Comparison of ENCODE assay signal across 9 mouse cellular contexts in the genomic region with DNA sequence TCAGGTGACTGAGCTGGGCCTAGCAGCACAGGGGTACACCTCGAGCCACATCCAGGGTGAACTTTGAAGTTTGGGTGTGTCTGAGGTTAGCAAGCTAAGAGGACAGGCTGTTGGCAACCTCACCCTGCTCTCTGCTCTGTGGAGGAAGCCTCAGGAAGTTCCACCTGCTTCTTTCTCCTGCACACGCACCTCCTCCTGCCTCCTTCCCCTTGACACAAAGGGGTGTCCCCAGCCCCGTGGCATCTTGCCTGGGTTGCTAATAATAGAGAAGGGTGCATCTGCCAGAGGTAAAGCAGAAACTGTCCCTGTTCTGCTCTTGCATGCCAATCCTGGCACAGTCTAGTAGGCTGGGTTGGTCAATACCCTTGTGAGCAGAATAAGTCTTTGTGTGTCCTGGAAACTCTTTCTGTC.
DNase-seq lines count a peak whose midpoint lies in the region; ATAC-seq lines count a peak whose summit lies in the region.
"Had no signal": no experiment of that assay in that cellular context is flagged by ENCODE, and none has a peak within 500 bp of the region (broad histone marks: within the 10 kb centered on the region; RNA-seq: fewer than 3 reads in every experiment).

No protein-coding gene starts in this region.

- no peak overlapping the region for H3K27ac ChIP-seq in heart, embryonic 12.5 days (ENCODE audit: poor library complexity, severe bottlenecking)
- 0 out of 2 replicates have a peak overlapping the region, but pooled peaks have one; percentile 29 for H3K27ac ChIP-seq in heart, embryonic 10.5 days
- H3K27ac ChIP-seq in macrophage = peak overlapping the region; percentile 17; the same call in 1 of the 2 replicates
- no peak overlapping the region for H3K27ac ChIP-seq in embryonic facial prominence, embryonic 10.5 days (replicated peaks)
- H3K27ac ChIP-seq in hindbrain, embryonic 12.5 days = no peak overlapping the region
- H3K27ac ChIP-seq: embryonic facial prominence, embryonic 13.5 days had no signal

- H3K4me2 ChIP-seq in heart, embryonic 12.5 days = no peak overlapping the region
- no peak overlapping the region for H3K4me2 ChIP-seq in hindbrain, embryonic 12.5 days (replicated peaks)
- H3K4me2 ChIP-seq: embryonic facial prominence, embryonic 13.5 days had no signal

- peaks cover 44% of the 10 kb centered on the region for H3K4me1 ChIP-seq in heart, embryonic 12.5 days (replicated peaks)
- H3K4me1 ChIP-seq in heart, embryonic 10.5 days = peaks cover 41% of the 10 kb centered on the region
- H3K4me1 ChIP-seq in embryonic facial prominence, embryonic 10.5 days = peaks cover 33% of the 10 kb centered on the region
- peaks cover 19% of the 10 kb centered on the region for H3K4me1 ChIP-seq in hindbrain, embryonic 12.5 days

- H3K79me2 ChIP-seq in macrophage (ENCODE audit: inconsistent target) = peaks cover 90% of the 10 kb centered on the region

- DNase-seq in heart, adult 11 months = peak; percentile 98
- DNase-seq in heart, embryonic 10.5 days (ENCODE audit: low spot score) = no peak
- no peak for DNase-seq in embryonic facial prominence, embryonic 10.5 days (ENCODE audit: low spot score)
- DNase-seq in urinary bladder, adult 18-20 months (ENCODE audit: low spot score in 2 of 2) = no peak

- no peak overlapping the region for H3K4me3 ChIP-seq in heart, embryonic 12.5 days
- no peak overlapping the region for H3K4me3 ChIP-seq in heart, embryonic 10.5 days
- H3K4me3 ChIP-seq in macrophage (ENCODE audit: inconsistent target) = no peak overlapping the region
- no peak overlapping the region for H3K4me3 ChIP-seq in embryonic facial prominence, embryonic 10.5 days
- H3K4me3 ChIP-seq in hindbrain, embryonic 12.5 days = no peak overlapping the region
- H3K4me3 ChIP-seq: embryonic facial prominence, embryonic 13.5 days had no signal

- H3K9me3 ChIP-seq in heart, embryonic 12.5 days (replicated peaks) = 0 out of 2 replicates have a peak, but pooled peaks cover 6% of the 10 kb centered on the region
- no peaks in the 10 kb centered on the region for H3K9me3 ChIP-seq in heart, embryonic 10.5 days
- H3K9me3 ChIP-seq in embryonic facial prominence, embryonic 10.5 days = no peaks in the 10 kb centered on the region
- H3K9me3 ChIP-seq in hindbrain, embryonic 12.5 days (replicated peaks) = no peaks in the 10 kb centered on the region
- H3K9me3 ChIP-seq: embryonic facial prominence, embryonic 13.5 days had no signal

- ATAC-seq in heart, embryonic 12.5 days (ENCODE audit: insufficient number of reproducible peaks, low FRiP score) = no peak
- peak; percentile 61 for ATAC-seq in activated CD4-positive, CD25-positive, alpha-beta regulatory T cell, adult 4 months
- no peak for ATAC-seq in hindbrain, embryonic 12.5 days (ENCODE audit: low FRiP score)

- WGBS in heart, embryonic 12.5 days = 56% methylated on average over 3 of the region's 3 CpGs
- WGBS in heart, embryonic 10.5 days = 66% methylated on average over 3 of the region's 3 CpGs
- 39% methylated on average over 3 of the region's 3 CpGs for WGBS in macrophage (ENCODE audit: missing documents)
- 75% methylated on average over 3 of the region's 3 CpGs for WGBS in embryonic facial prominence, embryonic 10.5 days
- WGBS in hindbrain, embryonic 12.5 days = 83% methylated on average over 3 of the region's 3 CpGs

- H3K9ac ChIP-seq in heart, embryonic 12.5 days = no peak overlapping the region
- H3K9ac ChIP-seq in hindbrain, embryonic 12.5 days = no peak overlapping the region
- H3K9ac ChIP-seq: embryonic facial prominence, embryonic 13.5 days had no signal

- no peaks in the 10 kb centered on the region for H3K27me3 ChIP-seq in heart, embryonic 12.5 days (replicated peaks)
- H3K27me3 ChIP-seq in heart, embryonic 10.5 days (ENCODE audit: insufficient read depth, poor library complexity, severe bottlenecking) = no peaks in the 10 kb centered on the region
- H3K27me3 ChIP-seq in embryonic facial prominence, embryonic 10.5 days (replicated peaks; ENCODE audit: low read depth, poor library complexity, severe bottlenecking) = no peaks in the 10 kb centered on the region
- no peaks in the 10 kb centered on the region for H3K27me3 ChIP-seq in hindbrain, embryonic 12.5 days
- H3K27me3 ChIP-seq: embryonic facial prominence, embryonic 13.5 days had no signal

- no peaks in the 10 kb centered on the region for H3K36me3 ChIP-seq in heart, embryonic 12.5 days
- no peaks in the 10 kb centered on the region for H3K36me3 ChIP-seq in heart, embryonic 10.5 days
- H3K36me3 ChIP-seq in macrophage (ENCODE audit: inconsistent target) = peaks cover 4% of the 10 kb centered on the region; the same call in 1 of the 2 replicates
- H3K36me3 ChIP-seq in embryonic facial prominence, embryonic 10.5 days (replicated peaks) = no peaks in the 10 kb centered on the region
- no peaks in the 10 kb centered on the region for H3K36me3 ChIP-seq in hindbrain, embryonic 12.5 days

Comparison
In these comparisons a context has a peak if more than half of its experiments do, and no peak if none do; other contexts are left out.
1. H3K27ac ChIP-seq: peak in heart, embryonic 10.5 days (single experiment) and macrophage (single experiment); none in heart, embryonic 12.5 days (single experiment), embryonic facial prominence, embryonic 10.5 days (single experiment) and hindbrain, embryonic 12.5 days (single experiment).